Mouse (Mus musculus): ENCODE results near the gene Acad10. TPM values are rescaled to one million over a fixed set of nuclear protein-coding genes. Genes with fewer than 3 reads are reported as not detected.
A peak's percentile ranks its signal among the peaks of the same experiment; 100 is the strongest.

Gene Acad10
- polyA plus RNA-seq, 1 experiment: 4.7 TPM

DNA sequence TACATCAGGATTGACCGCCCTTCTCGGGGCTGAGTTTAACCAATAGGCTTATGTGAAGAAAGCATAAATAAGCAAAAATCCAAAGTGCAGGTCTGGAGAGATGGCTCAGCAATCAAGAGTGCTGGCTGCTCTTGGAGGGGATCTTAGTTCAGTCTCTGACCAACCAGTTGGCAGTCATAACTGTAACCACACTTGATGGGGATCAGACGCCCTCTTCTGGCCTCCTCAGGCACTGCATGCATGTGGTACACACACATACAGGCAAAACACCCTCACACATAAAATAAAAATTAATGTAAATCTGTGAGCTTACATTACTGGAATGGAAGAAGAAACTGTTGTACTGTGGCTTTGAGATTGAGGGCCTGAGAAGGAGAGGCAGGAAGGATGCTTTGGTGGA lies 10.1 kb upstream of the Acad10 start:
- peaks cover 9% of the 10 kb centered on the region for H3K79me2 ChIP-seq (ENCODE audit: control insufficient read depth, insufficient read depth)
- no peak for TF ChIP-seq E2F4 (IDR thresholded peaks at IDR 0.05; ENCODE audit: insufficient read depth)
- TF ChIP-seq CEBPB (IDR thresholded peaks at IDR 0.05; ENCODE audit: insufficient read depth, poor library complexity, severe bottlenecking): no peak
- no peak for TF ChIP-seq MAX (IDR thresholded peaks at IDR 0.05; ENCODE audit: low read depth)
- no peak for TF ChIP-seq TCF3 (IDR thresholded peaks at IDR 0.05; ENCODE audit: insufficient read length, low read depth)
- TF ChIP-seq POLR2AphosphoS2 (IDR thresholded peaks at IDR 0.05; ENCODE audit: insufficient read length, low read depth): no peak
- no peak for TF ChIP-seq MYOG (IDR thresholded peaks at IDR 0.05; ENCODE audit: control insufficient read depth in 1 of 3, insufficient read depth in 1 of 3, insufficient read length in 2 of 3, low read depth in 2 of 3)
- no peak for TF ChIP-seq MYOD1 (IDR thresholded peaks at IDR 0.05; ENCODE audit: control insufficient read depth in 1 of 3, insufficient read length in 2 of 3, low read depth in 2 of 3)
- no peak for TF ChIP-seq USF1 (IDR thresholded peaks at IDR 0.05; ENCODE audit: low read depth)
- TF ChIP-seq REST (IDR thresholded peaks at IDR 0.05; ENCODE audit: insufficient read depth, insufficient read length): no peak
- no peak for TF ChIP-seq SRF (IDR thresholded peaks at IDR 0.05; ENCODE audit: control insufficient read depth, insufficient read length, low read depth)
- TF ChIP-seq TCF12 (IDR thresholded peaks at IDR 0.05; ENCODE audit: insufficient read depth, poor library complexity, severe bottlenecking): no peak
- no peak overlapping the region for H3ac ChIP-seq (ENCODE audit: control insufficient read depth, insufficient read length)
- H3K4me3 ChIP-seq: no peak overlapping the region
- no peak overlapping the region for H3K4me2 ChIP-seq (ENCODE audit: low read depth)
- no peaks in the 10 kb centered on the region for H3K27me3 ChIP-seq (ENCODE audit: control insufficient read depth, insufficient read depth, insufficient read length)
- H3K36me3 ChIP-seq (ENCODE audit: control insufficient read depth, insufficient read depth): peaks cover 23% of the 10 kb centered on the region

GRCm38 (mm10) chr5:121668411-121668810 lies 8.1 kb upstream of the Acad10 start:
- Histone ChIP-seq H3K4me3 (no peak overlapping the region), H3ac (ENCODE audit: control insufficient read depth, insufficient read length) (no peak overlapping the region), H3K4me2 (ENCODE audit: low read depth) (peak overlapping the region; percentile 22), H3K36me3 (ENCODE audit: control insufficient read depth, insufficient read depth) (peaks cover 32% of the 10 kb centered on the region), H3K27me3 (ENCODE audit: control insufficient read depth, insufficient read depth, insufficient read length) (no peaks in the 10 kb centered on the region), H3K79me2 (ENCODE audit: control insufficient read depth, insufficient read depth) (peaks cover 9% of the 10 kb centered on the region)
- TF ChIP-seq MAX (IDR thresholded peaks at IDR 0.05; ENCODE audit: low read depth) (no peak), TCF12 (IDR thresholded peaks at IDR 0.05; ENCODE audit: insufficient read depth, poor library complexity, severe bottlenecking) (no peak), MYOG (IDR thresholded peaks at IDR 0.05; ENCODE audit: control insufficient read depth in 1 of 3, insufficient read depth in 1 of 3, insufficient read length in 2 of 3, low read depth in 2 of 3) (no peak), POLR2A (IDR thresholded peaks at IDR 0.05; ENCODE audit: insufficient read length, low read depth) (no peak), E2F4 (IDR thresholded peaks at IDR 0.05; ENCODE audit: insufficient read depth) (no peak), MYOD1 (IDR thresholded peaks at IDR 0.05; ENCODE audit: control insufficient read depth in 1 of 3, insufficient read length in 2 of 3, low read depth in 2 of 3) (no peak), SRF (IDR thresholded peaks at IDR 0.05; ENCODE audit: control insufficient read depth, insufficient read length, low read depth) (no peak), USF1 (IDR thresholded peaks at IDR 0.05; ENCODE audit: low read depth) (no peak), CEBPB (IDR thresholded peaks at IDR 0.05; ENCODE audit: insufficient read depth, poor library complexity, severe bottlenecking) (no peak), REST (IDR thresholded peaks at IDR 0.05; ENCODE audit: insufficient read depth, insufficient read length) (no peak), TCF3 (IDR thresholded peaks at IDR 0.05; ENCODE audit: insufficient read length, low read depth) (no peak), POLR2AphosphoS2 (IDR thresholded peaks at IDR 0.05; ENCODE audit: insufficient read length, low read depth) (no peak)

DNA sequence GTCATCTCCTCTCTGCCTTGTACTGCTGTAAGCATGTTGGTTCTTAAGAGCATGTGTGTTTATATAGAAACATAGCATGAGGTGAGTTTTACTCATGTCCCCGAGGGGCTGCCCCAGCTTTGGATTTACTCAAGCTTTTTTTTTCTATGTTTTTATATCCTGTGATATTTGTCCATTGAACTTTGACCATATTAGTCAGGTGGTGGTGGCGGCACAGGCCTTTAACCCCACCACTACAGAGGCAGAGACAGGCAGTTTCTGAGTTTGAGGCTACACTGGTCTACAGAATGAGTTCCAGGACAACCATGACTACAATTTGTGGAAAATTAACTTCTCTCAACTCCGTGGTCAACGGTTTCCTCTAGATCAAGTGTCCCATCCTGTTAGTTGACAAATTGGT lies 6.8 kb upstream of the Acad10 start:
- TF ChIP-seq E2F4 (IDR thresholded peaks at IDR 0.05; ENCODE audit: insufficient read depth) (no peak), MYOD1 (IDR thresholded peaks at IDR 0.05; ENCODE audit: control insufficient read depth in 1 of 3, insufficient read length in 2 of 3, low read depth in 2 of 3) (no peak), TCF12 (IDR thresholded peaks at IDR 0.05; ENCODE audit: insufficient read depth, poor library complexity, severe bottlenecking) (no peak), CEBPB (IDR thresholded peaks at IDR 0.05; ENCODE audit: insufficient read depth, poor library complexity, severe bottlenecking) (no peak), TCF3 (IDR thresholded peaks at IDR 0.05; ENCODE audit: insufficient read length, low read depth) (no peak), SRF (IDR thresholded peaks at IDR 0.05; ENCODE audit: control insufficient read depth, insufficient read length, low read depth) (no peak), POLR2A (IDR thresholded peaks at IDR 0.05; ENCODE audit: insufficient read length, low read depth) (no peak), USF1 (IDR thresholded peaks at IDR 0.05; ENCODE audit: low read depth) (no peak), REST (IDR thresholded peaks at IDR 0.05; ENCODE audit: insufficient read depth, insufficient read length) (no peak), MYOG (IDR thresholded peaks at IDR 0.05; ENCODE audit: control insufficient read depth in 1 of 3, insufficient read depth in 1 of 3, insufficient read length in 2 of 3, low read depth in 2 of 3) (no peak), MAX (IDR thresholded peaks at IDR 0.05; ENCODE audit: low read depth) (no peak), POLR2AphosphoS2 (IDR thresholded peaks at IDR 0.05; ENCODE audit: insufficient read length, low read depth) (no peak)
- Histone ChIP-seq H3ac (ENCODE audit: control insufficient read depth, insufficient read length) (no peak overlapping the region), H3K4me2 (ENCODE audit: low read depth) (peak overlapping the region; percentile 22), H3K4me3 (no peak overlapping the region), H3K79me2 (ENCODE audit: control insufficient read depth, insufficient read depth) (peaks cover 19% of the 10 kb centered on the region), H3K27me3 (ENCODE audit: control insufficient read depth, insufficient read depth, insufficient read length) (no peaks in the 10 kb centered on the region), H3K36me3 (ENCODE audit: control insufficient read depth, insufficient read depth) (peaks cover 35% of the 10 kb centered on the region)

DNA sequence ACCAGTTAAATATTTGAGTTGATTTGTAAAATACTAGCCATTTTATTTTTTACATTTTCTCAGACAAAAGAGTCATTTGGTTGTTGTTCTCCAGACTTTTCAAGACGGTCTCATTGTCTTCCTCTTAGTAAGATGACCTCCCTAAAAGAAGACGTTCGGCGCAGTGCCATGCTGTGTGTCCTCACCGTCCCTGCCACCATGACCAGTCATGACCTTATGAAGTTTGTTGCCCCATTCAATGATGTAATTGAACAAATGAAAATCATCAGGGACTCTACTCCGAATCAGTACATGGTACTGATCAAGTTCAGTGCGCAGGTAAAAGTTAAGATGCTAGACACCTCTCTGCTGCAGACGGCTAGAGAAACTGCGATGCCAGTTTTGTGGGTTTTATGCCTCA lies 4.7 kb upstream of the Acad10 start:
- TF ChIP-seq MAX (IDR thresholded peaks at IDR 0.05; ENCODE audit: low read depth) (no peak), REST (IDR thresholded peaks at IDR 0.05; ENCODE audit: insufficient read depth, insufficient read length) (no peak), USF1 (IDR thresholded peaks at IDR 0.05; ENCODE audit: low read depth) (no peak), E2F4 (IDR thresholded peaks at IDR 0.05; ENCODE audit: insufficient read depth) (no peak), TCF3 (IDR thresholded peaks at IDR 0.05; ENCODE audit: insufficient read length, low read depth) (no peak), TCF12 (IDR thresholded peaks at IDR 0.05; ENCODE audit: insufficient read depth, poor library complexity, severe bottlenecking) (no peak), POLR2AphosphoS2 (IDR thresholded peaks at IDR 0.05; ENCODE audit: insufficient read length, low read depth) (no peak), SRF (IDR thresholded peaks at IDR 0.05; ENCODE audit: control insufficient read depth, insufficient read length, low read depth) (no peak), MYOG (IDR thresholded peaks at IDR 0.05; ENCODE audit: control insufficient read depth in 1 of 3, insufficient read depth in 1 of 3, insufficient read length in 2 of 3, low read depth in 2 of 3) (no peak), MYOD1 (IDR thresholded peaks at IDR 0.05; ENCODE audit: control insufficient read depth in 1 of 3, insufficient read length in 2 of 3, low read depth in 2 of 3) (no peak), POLR2A (IDR thresholded peaks at IDR 0.05; ENCODE audit: insufficient read length, low read depth) (no peak)
- H3K27me3 ChIP-seq (ENCODE audit: control insufficient read depth, insufficient read depth, insufficient read length): no peaks in the 10 kb centered on the region
- H3K79me2 ChIP-seq (ENCODE audit: control insufficient read depth, insufficient read depth): peaks cover 29% of the 10 kb centered on the region
- H3K36me3 ChIP-seq (ENCODE audit: control insufficient read depth, insufficient read depth): peaks cover 24% of the 10 kb centered on the region
- H3K4me3 ChIP-seq: no peak overlapping the region
- H3K4me2 ChIP-seq (ENCODE audit: low read depth): no peak overlapping the region
- H3ac ChIP-seq (ENCODE audit: control insufficient read depth, insufficient read length): no peak overlapping the region

All from myocyte (in vitro differentiated cells).